Mouse (Mus musculus) neural tube, embryonic 10.5 days (tissue): ENCODE measurements around the gene Stat6.
A peak's percentile ranks its signal among the peaks of the same experiment; 100 is the strongest.

Experiments used
- DNase-seq: peaks from one replicate; pipeline ENCODE4 v3.0.0-alpha.2; 2017; ENCODE audit warnings: low spot score; ENCODE audit errors: extremely low spot score

The Stat6 gene

GRCm38 (mm10) chr10:127642772-127643552 lies at the start of gene Stat6:
Gene Stat6 (plus strand): TSS chr10:127642986.
- peak; percentile 62 for DNase-seq

GRCm38 (mm10) chr10:127594405-127594804 lies 48.4 kb upstream of the Stat6 start:
- no peak for DNase-seq

GRCm38 (mm10) chr10:127594930-127595715 lies 47.7 kb upstream of the Stat6 start:
- DNase-seq, result no peak

- no peak for DNase-seq
These were observed 46.4 kb upstream of the Stat6 start for GRCm38 (mm10) chr10:127596321-127596941.

GRCm38 (mm10) chr10:127597311-127597901 lies 45.4 kb upstream of the Stat6 start:
- DNase-seq, result no peak

GRCm38 (mm10) chr10:127598607-127599006 lies 44.2 kb upstream of the Stat6 start:
- DNase-seq, result no peak

GRCm38 (mm10) chr10:127599252-127599651 lies 43.5 kb upstream of the Stat6 start:
- DNase-seq, result no peak

GRCm38 (mm10) chr10:127599779-127600541 lies 42.8 kb upstream of the Stat6 start:
- DNase-seq, result no peak

- DNase-seq, result no peak
These were observed 40.6 kb upstream of the Stat6 start for GRCm38 (mm10) chr10:127602194-127602593.

- DNase-seq, result no peak
These were observed 39.1 kb upstream of the Stat6 start for GRCm38 (mm10) chr10:127603437-127604371.

GRCm38 (mm10) chr10:127604465-127605250 lies 38.1 kb upstream of the Stat6 start:
- no peak for DNase-seq

- no peak for DNase-seq
These were observed 37.6 kb upstream of the Stat6 start for GRCm38 (mm10) chr10:127605251-127605547.

- no peak for DNase-seq
These were observed 37.0 kb upstream of the Stat6 start for GRCm38 (mm10) chr10:127605756-127606155.

- no peak for DNase-seq
These were observed 35.7 kb upstream of the Stat6 start for GRCm38 (mm10) chr10:127607059-127607458.

GRCm38 (mm10) chr10:127609415-127610065 lies 33.2 kb upstream of the Stat6 start:
- DNase-seq, result no peak

- no peak for DNase-seq
These were observed 32.7 kb upstream of the Stat6 start for GRCm38 (mm10) chr10:127610066-127610415.

GRCm38 (mm10) chr10:127612079-127612775 lies 30.6 kb upstream of the Stat6 start:
- DNase-seq, result no peak
